Mouse (Mus musculus) thymus, postnatal 0 days (tissue): ENCODE data around the gene Dctn2. TPM values are rescaled to one million over a fixed set of nuclear protein-coding genes. Genes with fewer than 3 reads are reported as not detected.
A peak's percentile ranks its signal among the peaks of the same experiment; 100 is the strongest.

ENCODE experiments used
- DNase-seq: peaks from one replicate; pipeline ENCODE4 v3.0.0-alpha.2; 2015; ENCODE audit warnings: low spot score
- polyA plus RNA-seq: library from polyadenylated mRNA; unstranded; fragments of >200 nt; fragmentation: Nextera tagmentation; extraction: Ambion mirVana; gene quantifications from 2 replicates; pipeline ENCODE4 v1.2.1, GENCODE M21; 2015

The Dctn2 gene
- polyA plus RNA-seq, 1 experiment from 2014 or later: 138 TPM

- no peak for DNase-seq
Observed at GRCm38 (mm10) chr10:127263631-127264030, 2.5 kb upstream of the Dctn2 start.

GRCm38 (mm10) chr10:127264336-127264735 lies 1.8 kb upstream of the Dctn2 start:
- no peak for DNase-seq

GRCm38 (mm10) chr10:127264971-127265370 lies 1.2 kb upstream of the Dctn2 start:
- DNase-seq: no peak

- DNase-seq: peak; percentile 30
Observed at GRCm38 (mm10) chr10:127265727-127266111, 449 bp upstream of the Dctn2 start.

- no peak for DNase-seq
Observed at GRCm38 (mm10) chr10:127267318-127267717, 1.1 kb downstream of the Dctn2 start.

GRCm38 (mm10) chr10:127268401-127268800 lies 2.2 kb downstream of the Dctn2 start:
- DNase-seq: no peak

GRCm38 (mm10) chr10:127269036-127269435 lies 2.9 kb downstream of the Dctn2 start:
- no peak for DNase-seq

- no peak for DNase-seq
Observed at GRCm38 (mm10) chr10:127269884-127270283, 3.7 kb downstream of the Dctn2 start.

GRCm38 (mm10) chr10:127272371-127272770 lies 6.2 kb downstream of the Dctn2 start:
- no peak for DNase-seq

- DNase-seq: no peak
Observed at GRCm38 (mm10) chr10:127274261-127275022, 8.3 kb downstream of the Dctn2 start.

- no peak for DNase-seq
Observed at GRCm38 (mm10) chr10:127279730-127280129, 13.6 kb downstream of the Dctn2 start.

- DNase-seq: no peak
Observed at GRCm38 (mm10) chr10:127281316-127281715, 15.1 kb downstream of the Dctn2 start.

GRCm38 (mm10) chr10:127282620-127283215 lies 16.6 kb downstream of the Dctn2 start:
- no peak for DNase-seq

- no peak for DNase-seq
Observed at GRCm38 (mm10) chr10:127284105-127284622, 18.0 kb downstream of the Dctn2 start.

GRCm38 (mm10) chr10:127284724-127285500 lies 18.7 kb downstream of the Dctn2 start:
- no peak for DNase-seq

- no peak for DNase-seq
Observed at GRCm38 (mm10) chr10:127285644-127286043, 19.5 kb downstream of the Dctn2 start.

- no peak for DNase-seq
Observed at GRCm38 (mm10) chr10:127286194-127286593, 20.0 kb downstream of the Dctn2 start.

GRCm38 (mm10) chr10:127286730-127287129 lies 20.6 kb downstream of the Dctn2 start:
- DNase-seq: no peak

GRCm38 (mm10) chr10:127287271-127287935 lies 21.2 kb downstream of the Dctn2 start:
- DNase-seq: no peak

GRCm38 (mm10) chr10:127287936-127288293 lies 21.7 kb downstream of the Dctn2 start:
- no peak for DNase-seq

- DNase-seq: peak; percentile 54
Observed at GRCm38 (mm10) chr10:127288328-127288799, 22.2 kb downstream of the Dctn2 start.
